Mouse (Mus musculus) lung, postnatal 0 days (tissue): Measurements from ENCODE around the gene Akr1d1.

Experiments
- CTCF ChIP-seq: IDR thresholded peaks from 2 replicates; pipeline ENCODE4 v1.5.1; 2016; ENCODE audit warnings: antibody characterized with exemption, mild to moderate bottlenecking
- EP300 ChIP-seq: IDR thresholded peaks from 2 replicates; pipeline ENCODE4 v1.6.1; 2016; ENCODE audit warnings: antibody characterized with exemption, mild to moderate bottlenecking, control low read depth

GRCm38 (mm10) chr6:37616136-37616535 lies 86.2 kb downstream of the Akr1d1 start:
- TF ChIP-seq CTCF: no peak
- TF ChIP-seq EP300: no peak
